Mouse (Mus musculus) adrenal gland, adult (tissue): ENCODE data around the gene Cdc20.

Experiments
- DNase-seq, 2 experiments: peaks; one replicate each; pipeline ENCODE4 v3.0.0; 2022 to 2023; ENCODE audit warnings: low spot score in 1 of 2; ENCODE audit not compliant: inconsistent age in 2 of 2

Gene Cdc20

DNA sequence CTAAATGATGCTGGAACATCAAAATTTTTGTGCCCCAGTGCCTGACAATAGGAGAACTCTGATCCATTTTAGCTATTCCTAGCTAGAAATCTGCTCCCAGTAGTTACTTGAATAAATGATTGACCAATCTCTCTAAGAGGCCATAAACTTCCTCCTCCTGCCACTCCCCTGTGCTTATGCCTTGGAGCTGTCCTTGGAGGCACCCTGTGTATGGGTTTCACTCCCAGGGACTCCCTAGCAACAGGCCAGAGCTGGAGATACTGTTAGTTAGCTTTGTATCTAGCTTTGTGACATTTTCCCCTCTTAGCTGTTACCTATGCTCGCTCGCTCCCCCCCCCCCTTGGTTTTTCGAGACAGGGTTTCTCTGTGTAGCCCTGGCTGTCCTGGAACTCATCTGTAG lies 15.8 kb downstream of the Cdc20 start:
- DNase-seq = no peak

- no peak for DNase-seq
Observed at GRCm38 (mm10) chr4:118417112-118417797, 19.9 kb downstream of the Cdc20 start.

- no peak for DNase-seq
Observed at GRCm38 (mm10) chr4:118416329-118416728, 20.8 kb downstream of the Cdc20 start.

GRCm38 (mm10) chr4:118415779-118416178 lies 21.4 kb downstream of the Cdc20 start:
- no peak for DNase-seq

- DNase-seq = no peak
Observed at GRCm38 (mm10) chr4:118413553-118413952, 23.6 kb downstream of the Cdc20 start.

DNA sequence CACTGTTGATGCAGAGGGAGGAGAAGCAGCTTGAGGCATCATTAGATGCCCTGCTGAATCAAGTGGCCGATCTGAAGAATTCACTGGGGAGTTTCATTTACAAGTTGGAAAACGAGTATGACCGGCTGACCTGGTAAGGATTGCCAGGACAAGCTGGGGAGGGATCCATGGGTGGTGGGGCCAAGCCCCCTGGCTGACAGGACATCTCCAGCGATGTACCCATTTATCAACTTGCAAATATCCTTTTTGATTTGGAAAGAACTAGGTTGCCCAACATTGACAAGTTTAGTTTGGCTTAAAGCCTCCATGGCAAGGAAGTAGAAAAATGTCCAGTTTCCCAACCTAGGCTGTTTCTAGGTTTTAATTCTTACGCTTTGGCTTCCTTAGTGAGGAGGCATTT lies 26.3 kb downstream of the Cdc20 start:
- DNase-seq = no peak

DNA sequence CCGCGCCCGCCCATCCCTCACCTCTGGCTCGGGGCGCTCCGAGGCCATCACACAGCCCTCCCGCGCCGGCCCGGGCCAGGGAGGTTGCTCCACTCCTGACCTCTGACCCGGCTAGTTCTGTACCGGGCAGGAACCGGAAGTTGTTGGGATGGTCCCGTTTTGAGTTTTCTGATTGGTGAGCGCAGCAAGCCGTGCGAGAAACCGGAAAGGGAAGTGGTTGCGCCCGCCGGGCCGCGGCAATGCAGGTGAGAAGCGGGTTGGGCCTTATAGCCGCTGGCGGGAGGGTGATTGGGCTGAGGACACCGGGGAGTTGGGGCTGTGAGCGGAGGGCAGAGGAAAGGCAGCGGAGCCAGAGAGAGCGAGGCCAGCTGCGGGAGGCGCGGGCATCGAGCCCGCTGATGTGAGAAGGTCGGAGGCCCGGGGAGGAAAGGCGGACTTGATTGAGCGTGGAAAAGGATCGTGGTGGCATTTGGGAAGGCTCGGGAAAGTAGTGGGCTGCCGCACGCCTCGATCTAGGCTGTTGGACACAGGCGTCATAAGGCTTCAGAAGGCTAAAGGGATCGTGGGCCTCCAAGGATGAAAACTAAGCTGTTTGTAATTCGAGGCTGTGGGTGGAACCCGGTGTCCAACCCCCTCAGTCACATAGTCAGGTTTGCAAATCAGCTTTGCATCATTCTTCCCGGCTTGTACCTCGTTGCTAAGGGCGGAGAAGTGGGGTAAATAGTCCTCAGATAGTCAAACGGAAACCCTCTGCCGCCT lies 27.8 kb downstream of the Cdc20 start, which contains the start of the genes Szt2 and Med8:
Szt2 (minus strand) TSS at position 132 of the 759 bp plus-strand sequence.
Med8 (plus strand) TSS at position 196 of the 759 bp plus-strand sequence.
- peak; percentile 93 to 98 for DNase-seq

DNA sequence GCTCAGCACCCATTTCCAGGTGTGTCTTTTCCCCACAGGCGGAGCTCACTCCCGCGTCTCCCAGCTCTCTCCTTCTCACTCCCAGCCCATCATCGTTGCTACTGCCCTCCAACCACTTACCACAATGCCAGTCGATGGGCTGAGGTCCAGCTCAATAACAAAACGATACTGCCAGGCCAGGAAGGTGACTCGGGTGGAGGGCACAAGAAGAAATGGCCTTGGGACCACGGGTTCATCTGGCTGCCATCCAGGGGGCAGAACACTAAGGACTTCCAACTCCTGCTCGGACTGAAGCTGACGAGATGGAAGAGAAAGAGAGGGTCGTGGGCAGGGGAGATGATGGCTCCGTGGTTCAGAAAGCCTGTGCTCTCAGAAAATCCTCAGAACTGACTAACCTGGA lies 34.5 kb downstream of the Cdc20 start:
- peak; percentile 60 to 72 for DNase-seq

DNA sequence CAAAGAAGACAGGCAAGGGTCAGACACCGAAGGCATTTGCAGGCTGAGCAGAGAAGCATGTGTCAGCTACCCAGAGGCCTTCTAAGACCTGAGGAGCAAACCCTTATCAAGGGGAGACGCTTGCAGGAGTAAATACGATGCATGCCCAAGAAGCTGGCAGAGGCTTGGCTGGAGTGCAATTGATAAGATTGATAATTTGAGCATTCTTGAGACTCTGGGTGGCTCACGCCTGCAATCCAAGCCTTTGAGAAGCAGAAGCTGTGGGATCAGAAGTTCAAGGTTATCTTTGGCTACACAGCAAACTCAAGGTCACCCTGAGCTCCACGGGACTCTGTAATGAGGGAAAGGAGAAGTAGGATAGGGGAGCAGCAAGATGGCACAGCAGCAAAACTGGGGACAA lies 35.2 kb downstream of the Cdc20 start:
- peak; percentile 37 to 76 for DNase-seq

GRCm38 (mm10) chr4:118401421-118401820 lies 35.7 kb downstream of the Cdc20 start:
- DNase-seq = peak in 1 of 2 experiments; percentile 28

- DNase-seq = peak in 1 of 2 experiments; percentile 51
Observed at GRCm38 (mm10) chr4:118398400-118398799, 38.8 kb downstream of the Cdc20 start.

GRCm38 (mm10) chr4:118396433-118396832 lies 40.7 kb downstream of the Cdc20 start:
- no peak for DNase-seq

DNA sequence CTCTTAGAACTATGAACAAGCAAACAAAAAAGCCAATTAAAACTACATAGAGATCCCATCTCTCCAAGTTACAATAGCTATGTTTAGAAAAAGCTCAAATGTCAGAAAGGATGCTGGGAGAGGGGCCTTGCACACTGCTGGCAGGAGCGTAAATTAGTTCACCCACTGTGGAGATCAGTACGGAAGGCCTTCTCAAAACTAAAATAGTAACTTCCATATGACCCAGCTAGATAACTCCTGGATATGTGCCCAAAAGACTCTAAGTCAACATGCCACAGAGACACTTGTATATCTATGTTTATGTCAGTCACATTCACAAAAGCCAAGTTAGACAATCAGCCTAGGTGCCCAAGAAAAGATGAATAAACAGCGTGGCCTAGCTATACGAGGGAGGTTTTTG lies 41.9 kb downstream of the Cdc20 start:
- no peak for DNase-seq

GRCm38 (mm10) chr4:118394505-118394904 lies 42.6 kb downstream of the Cdc20 start:
- DNase-seq = no peak

- no peak for DNase-seq
Observed at GRCm38 (mm10) chr4:118390146-118390545, 47.0 kb downstream of the Cdc20 start.

DNA sequence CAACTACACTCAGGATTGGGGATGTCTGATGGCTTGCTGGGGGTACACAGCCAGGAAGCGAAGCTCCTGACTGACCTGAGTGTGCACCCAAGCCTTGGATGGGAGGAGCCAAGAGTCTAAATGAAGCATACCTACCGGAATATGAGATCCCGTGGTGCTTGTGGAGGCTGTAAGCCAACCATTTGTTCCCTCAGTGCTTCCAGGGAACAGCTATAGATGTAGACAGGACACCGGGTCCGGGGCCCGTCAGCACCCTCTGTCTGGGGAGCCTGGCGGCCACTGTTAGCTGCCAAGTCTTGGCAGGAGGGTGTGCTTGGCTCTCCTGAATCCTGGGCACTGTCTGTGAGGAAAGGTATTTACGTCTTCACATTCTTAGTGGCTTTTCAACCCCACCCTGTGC lies 49.8 kb downstream of the Cdc20 start:
- no peak for DNase-seq

GRCm38 (mm10) chr4:118383271-118383670 lies 53.9 kb downstream of the Cdc20 start:
- DNase-seq = no peak
